Mouse (Mus musculus) forebrain, embryonic 12.5 days (tissue): Measurements from ENCODE around the gene Negr1. TPM values are rescaled to one million over a fixed set of nuclear protein-coding genes. Genes with fewer than 3 reads are reported as not detected.

Source experiments
- ATAC-seq: fragments of 200-750 bp; cut with Nextera tagmentation; 2 replicates; pipeline ENCODE4 v1.8.0; 2017; ENCODE audit warnings: moderate TSS enrichment; ENCODE audit not compliant: low FRiP score
- H3K27ac ChIP-seq: fragments of 300-500 bp; sonication (generic); 2 replicates; pipeline ENCODE4 v1.5.1; 2016; ENCODE audit warnings: mild to moderate bottlenecking
- H3K27me3 ChIP-seq: fragments of 300-500 bp; sonication (generic); 2 replicates; pipeline ENCODE4 v1.6.1; 2016; ENCODE audit warnings: mild to moderate bottlenecking
- H3K36me3 ChIP-seq: fragments of 300-500 bp; sonication (generic); replicated peaks from 2 replicates; pipeline ENCODE4 v1.6.1; 2016; ENCODE audit warnings: mild to moderate bottlenecking
- H3K4me1 ChIP-seq: fragments of 300-500 bp; sonication (generic); 2 replicates; pipeline ENCODE4 v1.6.1; 2016
- H3K4me2 ChIP-seq: fragments of 300-500 bp; sonication (generic); 2 replicates; pipeline ENCODE4 v1.6.1; 2016; ENCODE audit warnings: mild to moderate bottlenecking, moderate library complexity
- H3K4me3 ChIP-seq: fragments of 300-500 bp; sonication (generic); replicated peaks from 2 replicates; pipeline ENCODE4 v1.5.1; 2016; ENCODE audit warnings: mild to moderate bottlenecking
- H3K9ac ChIP-seq: fragments of 300-500 bp; sonication (generic); 2 replicates; pipeline ENCODE4 v1.6.1; 2016; ENCODE audit warnings: mild to moderate bottlenecking
- H3K9me3 ChIP-seq: fragments of 300-500 bp; sonication (generic); 2 replicates; pipeline ENCODE4 v1.6.1; 2016
- WGBS: fragments of 180-500 bp; shearing (Covaris S2); methylation state at CpG from one replicate; pipeline ENCODE4 v1.1.7; 2016; 5-methylcytosine and 5-hydroxymethylcytosine counted together
- polyA plus RNA-seq: library from polyadenylated mRNA; unstranded; fragments of >200 nt; fragmentation: Nextera tagmentation; extraction: Ambion mirVana; gene quantifications from 2 replicates; pipeline ENCODE4 v1.2.1, GENCODE M21; 2016

Gene Negr1
- polyA plus RNA-seq, 1 experiment from 2014 or later, result 16.2 TPM

GRCm38 (mm10) chr3:157192021-157192420 is 630.4 kb downstream of the Negr1 start:
- no peak overlapping the region for H3K9ac ChIP-seq
- H3K27ac ChIP-seq, result no peak overlapping the region
- no peaks in the 10 kb centered on the region for H3K36me3 ChIP-seq
- no peaks in the 10 kb centered on the region for H3K9me3 ChIP-seq
- H3K4me1 ChIP-seq, result 0 out of 2 replicates have a peak, but pooled peaks cover 3% of the 10 kb centered on the region
- WGBS, result 76% methylated on average over 3 of the region's 3 CpGs
- no peak for ATAC-seq
- H3K4me2 ChIP-seq, result no peak overlapping the region
- H3K4me3 ChIP-seq, result no peak overlapping the region
- H3K27me3 ChIP-seq, result no peaks in the 10 kb centered on the region

- no peak for ATAC-seq
- H3K36me3 ChIP-seq, result no peaks in the 10 kb centered on the region
- no peaks in the 10 kb centered on the region for H3K27me3 ChIP-seq
- 88% methylated on average over 3 of the region's 3 CpGs for WGBS
- H3K4me1 ChIP-seq, result 0 out of 2 replicates have a peak, but pooled peaks cover 3% of the 10 kb centered on the region
- no peak overlapping the region for H3K9ac ChIP-seq
- H3K4me3 ChIP-seq, result no peak overlapping the region
- H3K4me2 ChIP-seq, result no peak overlapping the region
- H3K9me3 ChIP-seq, result no peaks in the 10 kb centered on the region
- H3K27ac ChIP-seq, result no peak overlapping the region
Observed at GRCm38 (mm10) chr3:157193141-157193540, 631.5 kb downstream of the Negr1 start.

DNA sequence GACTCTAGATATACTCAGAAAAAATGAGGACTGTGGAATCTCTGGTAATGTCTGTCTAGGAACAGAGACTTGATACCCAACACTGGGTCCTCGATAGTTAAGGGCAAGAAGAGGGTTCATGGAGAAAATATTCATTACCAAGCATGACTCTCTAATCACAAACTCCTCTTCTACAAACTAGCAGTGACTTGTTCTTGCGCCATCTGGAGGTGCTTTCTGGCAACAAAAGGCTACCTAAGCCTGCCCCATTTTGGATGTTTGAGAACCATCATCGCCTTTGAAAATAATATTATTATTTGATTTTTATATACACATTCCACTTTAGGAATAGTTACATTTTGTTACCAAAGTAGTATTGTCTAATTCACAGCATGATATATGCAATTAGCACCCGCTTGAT is 637.1 kb downstream of the Negr1 start:
- Histone ChIP-seq H3K4me3 (no peak overlapping the region), H3K36me3 (no peaks in the 10 kb centered on the region), H3K9me3 (no peaks in the 10 kb centered on the region), H3K27me3 (no peaks in the 10 kb centered on the region), H3K9ac (no peak overlapping the region), H3K27ac (no peak overlapping the region), H3K4me2 (no peak overlapping the region), H3K4me1 (no peaks in the 10 kb centered on the region)
- 86% methylated on average over 4 of the region's 4 CpGs for WGBS
- ATAC-seq, result no peak

- 0 out of 2 replicates have a peak, but pooled peaks have one; percentile 9 for ATAC-seq
Observed at GRCm38 (mm10) chr3:157201726-157202125, 640.1 kb downstream of the Negr1 start.

DNA sequence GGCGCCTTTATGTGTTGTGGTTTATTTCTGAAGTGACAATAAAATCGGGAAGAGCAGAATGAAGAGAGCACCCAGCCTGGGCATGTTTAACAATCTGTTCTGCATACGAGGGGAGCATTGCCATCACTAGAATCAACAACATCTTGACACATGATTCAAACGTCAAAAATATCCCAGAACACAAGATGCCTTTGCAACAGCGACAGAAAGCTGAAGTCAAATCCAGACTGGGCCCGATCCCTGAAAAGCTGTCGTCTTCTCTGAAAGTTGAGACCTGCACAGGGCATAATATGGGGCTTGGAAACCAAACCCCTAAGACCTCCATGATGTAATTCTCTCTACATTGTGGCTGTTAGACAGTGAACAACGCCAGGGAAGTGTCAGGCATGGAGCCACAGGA is 642.0 kb downstream of the Negr1 start:
- H3K27ac ChIP-seq, result no peak overlapping the region
- H3K4me3 ChIP-seq, result no peak overlapping the region
- 86% methylated on average over 8 of the region's 8 CpGs for whole genome bisulfite sequencing
- no peaks in the 10 kb centered on the region for H3K27me3 ChIP-seq
- H3K9me3 ChIP-seq, result no peaks in the 10 kb centered on the region
- no peak overlapping the region for H3K4me2 ChIP-seq
- no peaks in the 10 kb centered on the region for H3K4me1 ChIP-seq
- ATAC-seq, result no peak
- no peaks in the 10 kb centered on the region for H3K36me3 ChIP-seq
- no peak overlapping the region for H3K9ac ChIP-seq

More at GRCm38 (mm10) chr3:157201726-157202125, 640.1 kb downstream of the Negr1 start:
- H3K4me1 ChIP-seq, result no peaks in the 10 kb centered on the region
- H3K36me3 ChIP-seq, result no peaks in the 10 kb centered on the region
- H3K4me2 ChIP-seq, result no peak overlapping the region
- H3K27ac ChIP-seq, result no peak overlapping the region
- H3K27me3 ChIP-seq, result no peaks in the 10 kb centered on the region
- H3K9me3 ChIP-seq, result no peaks in the 10 kb centered on the region
- H3K4me3 ChIP-seq, result no peak overlapping the region
- WGBS, result 98% methylated on average over 2 of the region's 2 CpGs
- no peak overlapping the region for H3K9ac ChIP-seq

DNA sequence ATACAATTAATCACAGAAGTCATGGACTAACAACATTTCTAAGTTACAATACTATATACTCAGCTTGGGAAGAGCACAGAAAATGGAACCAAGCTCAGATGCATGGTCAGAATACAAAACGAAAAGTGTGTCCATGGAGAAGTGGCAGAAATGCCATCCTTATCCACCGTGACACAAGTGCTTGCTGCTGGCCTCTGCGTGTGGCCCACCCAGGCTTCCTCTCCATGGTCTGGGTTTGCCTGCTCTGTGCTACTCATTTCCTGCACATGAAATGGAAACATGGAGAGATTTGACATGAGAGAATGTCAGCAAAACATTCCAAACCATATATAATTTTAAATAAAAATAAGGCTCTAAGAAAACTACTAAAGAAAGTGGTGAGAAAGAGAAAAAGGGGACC is 645.2 kb downstream of the Negr1 start:
- Histone ChIP-seq H3K36me3 (no peaks in the 10 kb centered on the region), H3K27ac (no peak overlapping the region), H3K9ac (no peak overlapping the region), H3K4me2 (no peak overlapping the region), H3K9me3 (no peaks in the 10 kb centered on the region), H3K4me3 (no peak overlapping the region), H3K4me1 (no peaks in the 10 kb centered on the region), H3K27me3 (no peaks in the 10 kb centered on the region)
- ATAC-seq, result no peak
- WGBS, result 82% methylated on average over 3 of the region's 3 CpGs

GRCm38 (mm10) chr3:157208966-157209365 is 647.4 kb downstream of the Negr1 start:
- no peak overlapping the region for H3K9ac ChIP-seq
- ATAC-seq, result no peak
- 9% methylated on average over 1 of the region's 1 CpGs for WGBS
- no peaks in the 10 kb centered on the region for H3K9me3 ChIP-seq
- no peaks in the 10 kb centered on the region for H3K4me1 ChIP-seq
- no peaks in the 10 kb centered on the region for H3K36me3 ChIP-seq
- H3K4me3 ChIP-seq, result no peak overlapping the region
- no peaks in the 10 kb centered on the region for H3K27me3 ChIP-seq
- no peak overlapping the region for H3K27ac ChIP-seq
- no peak overlapping the region for H3K4me2 ChIP-seq

- H3K4me2 ChIP-seq, result no peak overlapping the region
- no peaks in the 10 kb centered on the region for H3K9me3 ChIP-seq
- no peaks in the 10 kb centered on the region for H3K27me3 ChIP-seq
- no peak overlapping the region for H3K4me3 ChIP-seq
- H3K27ac ChIP-seq, result no peak overlapping the region
- WGBS, result 85% methylated on average over 2 of the region's 2 CpGs
- no peak overlapping the region for H3K9ac ChIP-seq
- no peak for ATAC-seq
- no peaks in the 10 kb centered on the region for H3K36me3 ChIP-seq
- H3K4me1 ChIP-seq, result no peaks in the 10 kb centered on the region
Observed at GRCm38 (mm10) chr3:157209386-157209785, 647.8 kb downstream of the Negr1 start.

DNA sequence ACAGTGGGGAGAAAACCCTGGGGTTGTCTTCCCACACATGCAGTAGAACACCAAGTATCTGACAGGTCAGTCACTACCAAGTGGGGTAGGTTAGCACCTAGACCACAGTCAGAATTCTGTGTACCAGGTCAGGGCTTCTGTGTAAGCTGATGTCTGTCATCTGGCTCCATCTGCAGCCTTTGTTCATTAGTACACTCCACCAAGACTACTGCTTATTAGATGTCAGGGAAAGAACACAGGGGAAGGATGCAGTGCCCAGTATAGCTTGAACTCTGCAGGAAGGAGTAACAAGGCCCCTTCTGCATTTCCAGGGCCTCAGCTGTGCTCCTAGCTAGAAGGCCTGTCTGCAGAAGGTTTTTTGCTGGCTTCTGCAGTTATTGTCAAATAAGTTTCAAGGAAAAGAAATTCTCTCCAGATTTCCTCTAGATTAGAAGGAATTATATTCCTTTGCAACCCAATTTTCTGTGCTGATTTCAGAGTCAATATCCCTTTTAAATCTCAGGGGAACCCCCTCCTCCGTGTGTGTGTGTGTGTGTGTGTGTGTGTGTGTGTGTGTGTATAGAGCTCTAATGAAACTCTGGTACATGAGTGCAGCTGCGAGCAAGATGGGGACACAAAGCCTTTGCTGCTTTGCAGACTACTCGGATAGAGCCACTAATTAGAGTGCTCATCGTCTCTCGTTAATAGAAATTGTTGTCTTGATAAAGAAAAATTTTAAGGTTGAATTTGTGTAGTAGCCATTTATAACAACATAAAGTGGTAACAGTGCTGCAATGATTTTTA is 654.5 kb downstream of the Negr1 start:
- Histone ChIP-seq H3K36me3 (no peaks in the 10 kb centered on the region), H3K4me2 (no peak overlapping the region), H3K4me3 (no peak overlapping the region), H3K9ac (no peak overlapping the region), H3K27me3 (no peaks in the 10 kb centered on the region), H3K27ac (peak overlapping the region; percentile 53; the same call in 1 of the 2 replicates), H3K4me1 (peaks cover 26% of the 10 kb centered on the region), H3K9me3 (no peaks in the 10 kb centered on the region)
- 37% methylated on average over 5 of the region's 5 CpGs for WGBS
- peak; percentile 69 for ATAC-seq

DNA sequence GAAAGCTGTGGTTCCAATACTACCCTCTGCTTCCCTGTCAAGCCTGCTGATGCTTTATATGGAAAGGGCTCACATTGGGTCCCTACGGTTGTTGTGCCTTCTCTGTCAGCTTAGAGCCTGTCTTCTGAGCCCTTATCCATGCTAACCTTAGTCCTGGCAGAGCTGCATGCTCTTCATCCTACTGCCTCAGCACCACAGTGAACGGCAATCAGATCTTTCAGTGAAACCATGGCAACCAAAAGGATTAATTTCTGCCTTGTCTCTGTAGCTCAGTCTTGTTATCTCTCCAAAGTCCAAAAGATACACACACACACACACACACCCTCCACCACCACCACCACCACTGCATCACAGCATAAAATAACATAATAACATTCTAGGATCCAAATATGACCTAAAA is 656.2 kb downstream of the Negr1 start:
- H3K27me3 ChIP-seq, result no peaks in the 10 kb centered on the region
- 28% methylated on average over 2 of the region's 2 CpGs for WGBS
- no peaks in the 10 kb centered on the region for H3K9me3 ChIP-seq
- ATAC-seq, result no peak
- H3K4me1 ChIP-seq, result peaks cover 26% of the 10 kb centered on the region
- no peak overlapping the region for H3K4me2 ChIP-seq
- no peak overlapping the region for H3K9ac ChIP-seq
- H3K4me3 ChIP-seq, result no peak overlapping the region
- no peak overlapping the region for H3K27ac ChIP-seq
- no peaks in the 10 kb centered on the region for H3K36me3 ChIP-seq

- Histone ChIP-seq H3K27ac (no peak overlapping the region), H3K9me3 (no peaks in the 10 kb centered on the region), H3K9ac (no peak overlapping the region), H3K4me2 (no peak overlapping the region), H3K27me3 (no peaks in the 10 kb centered on the region), H3K4me1 (no peaks in the 10 kb centered on the region), H3K4me3 (no peak overlapping the region), H3K36me3 (no peaks in the 10 kb centered on the region)
- 38% methylated on average over 4 of the region's 4 CpGs for WGBS
- ATAC-seq, result no peak
Observed at GRCm38 (mm10) chr3:157224920-157225319, 663.3 kb downstream of the Negr1 start.

DNA sequence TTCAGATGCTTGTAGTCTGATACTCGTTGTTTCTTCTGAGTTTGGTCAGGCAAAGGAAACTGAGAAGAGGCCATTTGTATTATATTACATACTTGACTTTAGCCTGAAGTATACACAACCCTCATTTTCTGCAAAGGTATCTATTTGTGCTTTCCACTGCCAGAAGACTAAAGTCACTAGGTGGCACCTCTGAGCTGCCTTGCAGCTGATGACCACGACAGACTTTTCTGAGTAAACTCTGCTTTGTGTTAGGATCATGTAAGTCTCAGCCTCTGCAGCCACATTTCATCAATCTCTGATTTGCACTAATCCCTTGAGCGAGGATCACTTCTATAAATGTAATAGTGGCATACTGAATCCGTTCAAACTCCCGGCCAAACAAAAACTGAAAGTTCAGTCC is 671.1 kb downstream of the Negr1 start:
- WGBS, result 29% methylated on average over 5 of the region's 5 CpGs
- H3K4me3 ChIP-seq, result no peak overlapping the region
- no peaks in the 10 kb centered on the region for H3K36me3 ChIP-seq
- ATAC-seq, result 0 out of 2 replicates have a peak, but pooled peaks have one; percentile 45
- no peaks in the 10 kb centered on the region for H3K4me1 ChIP-seq
- no peak overlapping the region for H3K9ac ChIP-seq
- H3K4me2 ChIP-seq, result no peak overlapping the region
- no peaks in the 10 kb centered on the region for H3K27me3 ChIP-seq
- no peak overlapping the region for H3K27ac ChIP-seq
- H3K9me3 ChIP-seq, result no peaks in the 10 kb centered on the region

- H3K36me3 ChIP-seq, result no peaks in the 10 kb centered on the region
- WGBS, result 85% methylated on average over 1 of the region's 1 CpGs
- H3K9me3 ChIP-seq, result no peaks in the 10 kb centered on the region
- no peak overlapping the region for H3K9ac ChIP-seq
- H3K4me2 ChIP-seq, result no peak overlapping the region
- no peaks in the 10 kb centered on the region for H3K4me1 ChIP-seq
- no peak overlapping the region for H3K4me3 ChIP-seq
- no peak for ATAC-seq
- H3K27ac ChIP-seq, result no peak overlapping the region
- H3K27me3 ChIP-seq, result no peaks in the 10 kb centered on the region
Observed at GRCm38 (mm10) chr3:157240240-157240639, 678.6 kb downstream of the Negr1 start.
